Mouse (Mus musculus): ENCODE data around the gene Comt. TPM values are rescaled to one million over a fixed set of nuclear protein-coding genes. Genes with fewer than 3 reads are reported as not detected.

The Comt gene
- polyA plus RNA-seq, 1 experiment = 89.2 TPM

DNA sequence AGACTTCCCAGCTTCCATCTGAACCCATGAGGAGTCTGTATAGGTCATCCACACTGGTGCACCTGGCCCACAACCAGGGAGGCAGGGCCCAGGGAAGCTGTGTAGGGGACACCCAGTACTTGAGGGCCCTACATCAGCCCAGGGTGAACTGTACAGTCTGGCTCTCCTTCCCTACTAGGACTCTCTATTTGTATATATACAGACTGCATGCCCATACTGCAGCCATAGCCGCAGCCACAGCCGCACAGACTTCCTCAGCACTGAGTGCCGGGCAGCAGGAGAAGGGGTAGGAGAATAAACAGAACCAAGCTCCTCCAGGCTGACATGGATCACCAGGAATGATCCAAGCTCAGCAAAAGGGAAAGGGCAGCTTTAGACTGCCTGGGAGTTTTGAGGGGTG, 34.2 kb upstream of the Comt start:
- Histone ChIP-seq H3K4me1 (ENCODE audit: control insufficient read depth, insufficient read depth, low read length) (peaks cover 15% of the 10 kb centered on the region), H3K27ac (ENCODE audit: insufficient read depth, low read length) (no peak overlapping the region), H3K4me3 (ENCODE audit: insufficient read depth, low read length) (no peak overlapping the region)
- TF ChIP-seq CTCF (IDR thresholded peaks at IDR 0.05; ENCODE audit: borderline replicate concordance, insufficient read depth, low read length) (no peak), POLR2A (IDR thresholded peaks at IDR 0.05; ENCODE audit: low read depth, low read length) (no peak)

DNA sequence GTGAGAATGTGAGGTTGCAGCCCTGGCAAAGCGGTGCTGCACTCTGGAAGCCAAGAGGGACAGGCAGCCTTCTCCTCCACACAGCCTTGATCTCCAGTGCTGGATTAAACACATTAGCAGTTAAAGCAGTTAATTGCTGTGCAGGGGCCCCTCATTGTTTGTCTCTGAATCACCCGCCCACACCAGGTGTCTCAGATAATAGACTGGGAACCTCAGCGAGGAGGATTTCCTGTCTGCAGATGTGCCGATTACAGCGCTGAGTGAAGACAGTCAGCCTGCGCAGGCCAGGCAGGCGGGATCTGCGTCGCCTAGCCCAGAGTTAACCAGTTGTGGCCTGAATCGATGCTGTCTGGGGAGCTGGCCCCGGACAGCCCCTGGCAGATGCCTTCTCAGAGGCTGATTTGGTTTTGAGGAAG, 33.3 kb upstream of the Comt start:
- H3K27ac ChIP-seq (ENCODE audit: insufficient read depth, low read length) = 0 out of 2 replicates have a peak overlapping the region, but pooled peaks have one; percentile 0
- no peak overlapping the region for H3K4me3 ChIP-seq (ENCODE audit: insufficient read depth, low read length)
- TF ChIP-seq CTCF (IDR thresholded peaks at IDR 0.05; ENCODE audit: borderline replicate concordance, insufficient read depth, low read length) (no peak), POLR2A (IDR thresholded peaks at IDR 0.05; ENCODE audit: low read depth, low read length) (no peak)
- H3K4me1 ChIP-seq (ENCODE audit: control insufficient read depth, insufficient read depth, low read length) = peaks cover 15% of the 10 kb centered on the region

- Histone ChIP-seq H3K4me1 (ENCODE audit: control insufficient read depth, insufficient read depth, low read length) (peaks cover 15% of the 10 kb centered on the region), H3K27ac (ENCODE audit: insufficient read depth, low read length) (0 out of 2 replicates have a peak overlapping the region, but pooled peaks have one; percentile 0), H3K4me3 (ENCODE audit: insufficient read depth, low read length) (no peak overlapping the region)
- TF ChIP-seq CTCF (IDR thresholded peaks at IDR 0.05; ENCODE audit: borderline replicate concordance, insufficient read depth, low read length) (no peak), POLR2A (IDR thresholded peaks at IDR 0.05; ENCODE audit: low read depth, low read length) (no peak)
Measured at GRCm38 (mm10) chr16:18459335-18459954, 32.8 kb upstream of the Comt start.

GRCm38 (mm10) chr16:18458661-18459060, 32.0 kb upstream of the Comt start:
- Histone ChIP-seq H3K4me3 (ENCODE audit: insufficient read depth, low read length) (no peak overlapping the region), H3K27ac (ENCODE audit: insufficient read depth, low read length) (no peak overlapping the region), H3K4me1 (ENCODE audit: control insufficient read depth, insufficient read depth, low read length) (peaks cover 15% of the 10 kb centered on the region)
- TF ChIP-seq POLR2A (IDR thresholded peaks at IDR 0.05; ENCODE audit: low read depth, low read length) (no peak), CTCF (IDR thresholded peaks at IDR 0.05; ENCODE audit: borderline replicate concordance, insufficient read depth, low read length) (no peak)

DNA sequence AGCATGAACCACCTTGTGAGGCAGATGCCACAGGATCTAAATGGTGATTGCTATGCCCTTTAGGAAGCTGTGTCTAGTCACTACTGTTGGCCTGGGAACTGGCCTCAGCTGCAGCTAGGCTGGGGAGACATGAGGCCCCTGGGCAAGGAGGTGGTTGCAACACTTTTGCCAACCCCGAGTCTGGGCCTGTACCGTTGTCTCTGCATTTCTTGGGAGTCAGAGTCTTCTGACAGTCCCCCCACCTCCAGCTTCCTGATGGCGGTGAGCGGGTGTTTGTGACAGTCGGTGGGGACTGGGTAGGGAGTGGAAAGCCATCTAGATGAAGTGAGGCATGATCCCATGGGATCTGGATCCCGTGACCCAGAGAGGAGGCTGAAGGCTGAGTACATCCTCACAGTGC, 28.8 kb upstream of the Comt start:
- TF ChIP-seq POLR2A (IDR thresholded peaks at IDR 0.05; ENCODE audit: low read depth, low read length) = no peak
- no peak for TF ChIP-seq CTCF (IDR thresholded peaks at IDR 0.05; ENCODE audit: borderline replicate concordance, insufficient read depth, low read length)
- no peak overlapping the region for H3K27ac ChIP-seq (ENCODE audit: insufficient read depth, low read length)
- H3K4me1 ChIP-seq (ENCODE audit: control insufficient read depth, insufficient read depth, low read length) = peaks cover 15% of the 10 kb centered on the region
- no peak overlapping the region for H3K4me3 ChIP-seq (ENCODE audit: insufficient read depth, low read length)

DNA sequence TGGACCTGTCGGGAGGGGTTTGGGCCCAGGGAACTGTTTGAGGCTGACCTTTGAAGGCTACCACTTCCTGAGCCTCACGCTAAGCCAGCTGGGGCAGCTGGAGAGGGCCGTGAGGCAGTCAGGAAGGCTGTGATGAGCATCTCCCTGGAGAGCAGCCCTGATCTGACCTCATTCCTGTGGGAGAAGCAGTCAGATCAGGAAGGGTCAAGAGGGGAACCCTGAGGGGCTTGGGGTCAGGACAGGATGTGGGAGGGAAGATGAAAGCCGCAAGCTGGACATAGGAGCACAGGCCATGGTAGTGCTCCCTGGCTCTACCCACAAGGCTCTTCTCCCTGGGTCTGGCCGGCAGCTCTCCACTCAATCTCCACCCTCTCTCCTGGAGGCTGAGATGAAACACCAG, 27.2 kb upstream of the Comt start:
- H3K4me3 ChIP-seq (ENCODE audit: insufficient read depth, low read length) = no peak overlapping the region
- no peak for TF ChIP-seq POLR2A (IDR thresholded peaks at IDR 0.05; ENCODE audit: low read depth, low read length)
- no peak for TF ChIP-seq CTCF (IDR thresholded peaks at IDR 0.05; ENCODE audit: borderline replicate concordance, insufficient read depth, low read length)
- H3K27ac ChIP-seq (ENCODE audit: insufficient read depth, low read length) = no peak overlapping the region

DNA sequence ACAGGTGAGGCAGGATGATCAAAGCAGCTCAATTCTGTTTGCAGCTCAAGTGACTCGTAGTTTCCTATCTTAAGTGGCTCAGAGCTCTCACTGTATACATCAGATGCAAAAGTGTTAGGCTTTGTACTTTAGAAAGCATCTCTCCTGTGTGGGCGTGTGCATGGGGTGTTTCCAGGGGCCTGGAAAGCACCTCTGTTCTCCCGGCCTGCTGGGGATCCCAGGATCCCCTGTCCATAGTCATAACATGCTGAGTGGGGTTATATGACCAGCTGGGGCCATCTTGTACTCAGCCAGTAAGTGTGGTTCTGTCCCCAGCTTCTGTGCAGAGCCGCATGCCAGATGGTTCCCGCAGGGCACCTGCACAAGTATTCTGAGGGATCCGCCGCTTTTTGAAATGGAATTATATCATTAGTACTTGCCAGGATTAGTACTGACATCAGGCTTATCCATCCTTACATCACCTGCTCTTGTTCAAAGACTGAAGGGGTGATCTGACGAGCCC, 25.8 kb upstream of the Comt start:
- TF ChIP-seq POLR2A (IDR thresholded peaks at IDR 0.05; ENCODE audit: low read depth, low read length) = no peak
- TF ChIP-seq CTCF (IDR thresholded peaks at IDR 0.05; ENCODE audit: borderline replicate concordance, insufficient read depth, low read length) = no peak
- no peak overlapping the region for H3K4me3 ChIP-seq (ENCODE audit: insufficient read depth, low read length)
- H3K27ac ChIP-seq (ENCODE audit: insufficient read depth, low read length) = no peak overlapping the region
- no peaks in the 10 kb centered on the region for H3K4me1 ChIP-seq (ENCODE audit: control insufficient read depth, insufficient read depth, low read length)

More for the DNA sequence above, 27.2 kb upstream of the Comt start:
- peaks cover 2% of the 10 kb centered on the region for H3K4me1 ChIP-seq (ENCODE audit: control insufficient read depth, insufficient read depth, low read length)

DNA sequence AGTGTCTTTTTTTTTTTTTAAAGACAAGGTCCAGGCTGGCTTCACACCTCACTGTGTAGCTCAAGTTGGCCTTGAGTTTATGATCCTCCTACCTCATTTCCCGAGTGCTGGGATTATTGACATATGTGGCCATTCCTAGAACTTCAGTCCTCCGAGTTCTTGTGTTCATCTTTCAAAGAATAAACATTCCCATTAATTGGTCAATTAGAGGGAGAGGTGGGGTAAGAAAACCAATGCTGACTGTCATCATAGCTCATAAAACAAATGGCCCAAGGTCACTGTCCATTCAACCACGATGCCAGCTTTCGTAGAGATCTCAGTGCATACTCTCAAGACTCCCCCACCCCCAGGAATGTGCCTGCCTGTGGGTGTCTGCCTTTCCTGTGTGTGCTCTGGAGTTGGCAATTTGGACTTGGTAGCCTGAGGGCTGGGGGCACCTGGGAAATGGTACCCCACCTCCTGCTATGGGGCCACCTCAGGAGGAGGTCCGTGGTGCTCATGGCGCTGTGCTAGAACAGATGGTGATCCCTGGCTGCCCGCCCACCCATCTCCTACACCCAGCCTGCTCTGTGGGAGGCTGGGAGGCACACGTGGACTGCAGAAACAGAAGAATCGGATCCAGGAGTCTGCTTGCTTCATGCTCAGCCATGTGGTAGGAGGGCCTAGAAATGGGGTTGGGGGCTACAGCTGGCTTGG, 25.0 kb upstream of the Comt start:
- Histone ChIP-seq H3K4me1 (ENCODE audit: control insufficient read depth, insufficient read depth, low read length) (no peaks in the 10 kb centered on the region), H3K4me3 (ENCODE audit: insufficient read depth, low read length) (no peak overlapping the region), H3K27ac (ENCODE audit: insufficient read depth, low read length) (no peak overlapping the region)
- TF ChIP-seq POLR2A (IDR thresholded peaks at IDR 0.05; ENCODE audit: low read depth, low read length) = no peak
- TF ChIP-seq CTCF (IDR thresholded peaks at IDR 0.05; ENCODE audit: borderline replicate concordance, insufficient read depth, low read length) = no peak

DNA sequence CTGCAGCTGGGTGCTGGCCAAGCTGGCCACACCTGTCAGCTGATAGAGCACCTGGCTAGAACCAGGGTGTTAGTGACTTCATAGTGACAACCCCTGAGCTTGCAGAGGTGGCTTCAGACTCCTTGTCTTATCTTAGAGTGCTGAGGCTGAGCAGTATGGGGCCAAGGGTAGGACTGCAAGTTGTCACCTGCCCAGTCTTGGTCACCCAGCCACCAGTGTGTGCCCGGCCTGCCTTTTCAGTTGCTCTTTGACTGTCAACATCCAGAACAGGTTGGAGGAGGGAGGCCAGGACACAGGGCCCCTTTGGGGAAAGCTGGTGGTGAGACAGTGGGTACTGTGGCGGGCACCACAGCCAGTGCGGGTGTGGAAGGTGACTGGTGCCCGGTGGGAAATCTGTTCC, 22.4 kb upstream of the Comt start:
- no peak for TF ChIP-seq CTCF (IDR thresholded peaks at IDR 0.05; ENCODE audit: borderline replicate concordance, insufficient read depth, low read length)
- no peak for TF ChIP-seq POLR2A (IDR thresholded peaks at IDR 0.05; ENCODE audit: low read depth, low read length)
- H3K4me1 ChIP-seq (ENCODE audit: control insufficient read depth, insufficient read depth, low read length) = no peaks in the 10 kb centered on the region
- H3K4me3 ChIP-seq (ENCODE audit: insufficient read depth, low read length) = no peak overlapping the region
- H3K27ac ChIP-seq (ENCODE audit: insufficient read depth, low read length) = no peak overlapping the region

GRCm38 (mm10) chr16:18448104-18448503, 21.5 kb upstream of the Comt start:
- H3K4me3 ChIP-seq (ENCODE audit: insufficient read depth, low read length) = no peak overlapping the region
- no peaks in the 10 kb centered on the region for H3K4me1 ChIP-seq (ENCODE audit: control insufficient read depth, insufficient read depth, low read length)
- no peak overlapping the region for H3K27ac ChIP-seq (ENCODE audit: insufficient read depth, low read length)
- TF ChIP-seq POLR2A (IDR thresholded peaks at IDR 0.05; ENCODE audit: low read depth, low read length) = no peak
- TF ChIP-seq CTCF (IDR thresholded peaks at IDR 0.05; ENCODE audit: borderline replicate concordance, insufficient read depth, low read length) = no peak
